20 mouse cellular contexts compared by ENCODE assay signal in genomic region chr1:173359590-173360290, GRCm38 (mm10). TPM values are rescaled to one million over a fixed set of nuclear protein-coding genes. Genes with fewer than 3 reads are reported as not detected.
A peak's percentile ranks its signal among the peaks of the same experiment; 100 is the strongest.
DNase-seq lines count a peak whose midpoint lies in the region; ATAC-seq and TF ChIP-seq lines count a peak whose summit lies in the region.
"Had no signal": no experiment of that assay in that cellular context is flagged by ENCODE, and none has a peak within 500 bp of the region (broad histone marks: within the 10 kb centered on the region; RNA-seq: fewer than 3 reads in every experiment).

No protein-coding gene starts in this region.

- H3K4me1 ChIP-seq in forebrain, postnatal 0 days (ENCODE audit: insufficient read depth) = peaks cover 7% of the 10 kb centered on the region; the same call in 1 of the 2 replicates
- H3K4me1 ChIP-seq in forebrain, embryonic 14.5 days (ENCODE audit: control insufficient read depth, insufficient read depth, low read length) = peaks cover 11% of the 10 kb centered on the region
- H3K4me1 ChIP-seq in neural tube, embryonic 13.5 days (replicated peaks) = peaks cover 75% of the 10 kb centered on the region
- peaks cover 47% of the 10 kb centered on the region for H3K4me1 ChIP-seq in neural tube, embryonic 15.5 days
- peaks cover 38% of the 10 kb centered on the region for H3K4me1 ChIP-seq in midbrain, embryonic 16.5 days (ENCODE audit: control insufficient read depth, insufficient read depth, low read length)
- H3K4me1 ChIP-seq in lung, adult 2 months (ENCODE audit: control insufficient read depth, insufficient read depth, low read length) = no peaks in the 10 kb centered on the region

- 52% methylated on average over 4 of the region's 4 CpGs for WGBS in forebrain, postnatal 0 days
- 62% methylated on average over 4 of the region's 4 CpGs for WGBS in forebrain, embryonic 14.5 days
- WGBS in neural tube, embryonic 13.5 days = 48% methylated on average over 4 of the region's 4 CpGs
- 45% methylated on average over 4 of the region's 4 CpGs for WGBS in neural tube, embryonic 15.5 days
- WGBS in midbrain, embryonic 16.5 days = 43% methylated on average over 4 of the region's 4 CpGs
- WGBS in lung, adult 2 months = 70% methylated on average over 4 of the region's 4 CpGs

- TF ChIP-seq POLR2A in lung, adult 2 months (IDR thresholded peaks at IDR 0.05; ENCODE audit: borderline replicate concordance, extremely low read depth, low read depth, low read length) = no peak

- no peak for TF ChIP-seq CTCF in forebrain, postnatal 0 days (IDR thresholded peaks at IDR 0.05; ENCODE audit: low read depth)
- TF ChIP-seq CTCF in lung, adult 2 months (IDR thresholded peaks at IDR 0.05; ENCODE audit: insufficient read depth, low read length) = no peak

- 0 out of 2 replicates have a peak overlapping the region, but pooled peaks have one; percentile 22 for H3K9ac ChIP-seq in forebrain, postnatal 0 days
- H3K9ac ChIP-seq in forebrain, embryonic 14.5 days (ENCODE audit: low read length) = no peak overlapping the region
- H3K9ac ChIP-seq in neural tube, embryonic 13.5 days = no peak overlapping the region
- no peak overlapping the region for H3K9ac ChIP-seq in neural tube, embryonic 15.5 days (replicated peaks)
- no peak overlapping the region for H3K9ac ChIP-seq in midbrain, embryonic 16.5 days (ENCODE audit: low read depth, low read length)
- H3K9ac ChIP-seq: embryonic facial prominence, embryonic 15.5 days had no signal

- H3K9me3 ChIP-seq in forebrain, postnatal 0 days (ENCODE audit: low read length) = no peaks in the 10 kb centered on the region
- H3K9me3 ChIP-seq in forebrain, embryonic 14.5 days (replicated peaks; ENCODE audit: control insufficient read depth, low read length) = no peaks in the 10 kb centered on the region
- H3K9me3 ChIP-seq in neural tube, embryonic 13.5 days = no peaks in the 10 kb centered on the region
- H3K9me3 ChIP-seq in neural tube, embryonic 15.5 days (replicated peaks) = no peaks in the 10 kb centered on the region
- H3K9me3 ChIP-seq in midbrain, embryonic 16.5 days (replicated peaks; ENCODE audit: control insufficient read depth, low read length, poor library complexity, severe bottlenecking) = no peaks in the 10 kb centered on the region
- H3K9me3 ChIP-seq: embryonic facial prominence, embryonic 15.5 days; heart, embryonic 10.5 days had no signal

- ATAC-seq in forebrain, postnatal 0 days = no peak
- no peak for ATAC-seq in forebrain, embryonic 14.5 days
- ATAC-seq in neural tube, embryonic 13.5 days (ENCODE audit: low read depth) = no peak
- no peak for ATAC-seq in neural tube, embryonic 15.5 days (ENCODE audit: low FRiP score)
- ATAC-seq in midbrain, embryonic 16.5 days = no peak
- ATAC-seq: Patski had no signal

- no peak for DNase-seq in forebrain, postnatal 0 days
- DNase-seq in forebrain, embryonic 14.5 days (ENCODE audit: low spot score) = no peak
- DNase-seq in cerebellum, postnatal 14 days = peak; percentile 79 to 88
- DNase-seq in right cerebral cortex, postnatal 36 days (ENCODE audit: low spot score in 2 of 2) = no peak
- DNase-seq in lung, adult 2 months = no peak
- DNase-seq: gastrocnemius, postnatal 25 days; heart, postnatal 4 days; kidney, adult 11 months; kidney, postnatal 14 days; layer of hippocampus, adult 9-11 months; liver; lung, adult 18-20 months; lung, postnatal 4 days had no signal

- H3K27ac ChIP-seq in forebrain, postnatal 0 days (ENCODE audit: low read depth, low read length) = no peak overlapping the region
- H3K27ac ChIP-seq in forebrain, embryonic 14.5 days (ENCODE audit: low read depth, low read length) = no peak overlapping the region
- peak overlapping the region; percentile 29; the same call in 1 of the 2 replicates for H3K27ac ChIP-seq in neural tube, embryonic 13.5 days (replicated peaks)
- H3K27ac ChIP-seq in neural tube, embryonic 15.5 days (replicated peaks) = no peak overlapping the region
- H3K27ac ChIP-seq in midbrain, embryonic 16.5 days (ENCODE audit: low read length) = peak overlapping the region; percentile 10; the same call in 1 of the 2 replicates
- H3K27ac ChIP-seq: embryonic facial prominence, embryonic 15.5 days; heart, embryonic 10.5 days had no signal

- H3K36me3 ChIP-seq in forebrain, postnatal 0 days (ENCODE audit: insufficient read depth) = no peaks in the 10 kb centered on the region
- 0 out of 2 replicates have a peak, but pooled peaks cover 17% of the 10 kb centered on the region for H3K36me3 ChIP-seq in forebrain, embryonic 14.5 days (ENCODE audit: control insufficient read depth, insufficient read depth, low read length)
- peaks cover 19% of the 10 kb centered on the region for H3K36me3 ChIP-seq in neural tube, embryonic 13.5 days
- H3K36me3 ChIP-seq in neural tube, embryonic 15.5 days = peaks cover 6% of the 10 kb centered on the region
- H3K36me3 ChIP-seq in midbrain, embryonic 16.5 days (ENCODE audit: control insufficient read depth, insufficient read depth, low read length) = no peaks in the 10 kb centered on the region
- H3K36me3 ChIP-seq: embryonic facial prominence, embryonic 15.5 days; heart, embryonic 10.5 days had no signal

- H3K27me3 ChIP-seq in forebrain, postnatal 0 days (ENCODE audit: insufficient read depth, low read length) = no peaks in the 10 kb centered on the region
- no peaks in the 10 kb centered on the region for H3K27me3 ChIP-seq in forebrain, embryonic 14.5 days (replicated peaks; ENCODE audit: control insufficient read depth, insufficient read depth, low read length)
- no peaks in the 10 kb centered on the region for H3K27me3 ChIP-seq in neural tube, embryonic 13.5 days
- H3K27me3 ChIP-seq in neural tube, embryonic 15.5 days (replicated peaks) = no peaks in the 10 kb centered on the region
- H3K27me3 ChIP-seq in midbrain, embryonic 16.5 days (ENCODE audit: control insufficient read depth, insufficient read depth, low read depth, low read length) = no peaks in the 10 kb centered on the region
- H3K27me3 ChIP-seq: embryonic facial prominence, embryonic 15.5 days; Patski had no signal

- no peak overlapping the region for H3K4me2 ChIP-seq in forebrain, postnatal 0 days (ENCODE audit: low read depth)
- H3K4me2 ChIP-seq in forebrain, embryonic 14.5 days (ENCODE audit: low read length) = no peak overlapping the region
- no peak overlapping the region for H3K4me2 ChIP-seq in neural tube, embryonic 13.5 days
- no peak overlapping the region for H3K4me2 ChIP-seq in neural tube, embryonic 15.5 days
- H3K4me2 ChIP-seq in midbrain, embryonic 16.5 days (ENCODE audit: low read length) = no peak overlapping the region
- H3K4me2 ChIP-seq: embryonic facial prominence, embryonic 15.5 days had no signal

- H3K4me3 ChIP-seq in forebrain, postnatal 0 days (ENCODE audit: low read depth, low read length) = no peak overlapping the region
- no peak overlapping the region for H3K4me3 ChIP-seq in forebrain, embryonic 14.5 days (ENCODE audit: low read depth, low read length)
- no peak overlapping the region for H3K4me3 ChIP-seq in neural tube, embryonic 13.5 days
- H3K4me3 ChIP-seq in neural tube, embryonic 15.5 days (replicated peaks) = no peak overlapping the region
- no peak overlapping the region for H3K4me3 ChIP-seq in midbrain, embryonic 16.5 days (ENCODE audit: low read depth, low read length)
- no peak overlapping the region for H3K4me3 ChIP-seq in lung, adult 2 months (replicated peaks; ENCODE audit: extremely low read depth, low read depth, low read length)
- H3K4me3 ChIP-seq: embryonic facial prominence, embryonic 15.5 days; heart, embryonic 10.5 days had no signal

RNA-seq across cellular contexts. Expression of gene Cadm3, which starts 7.8 kb away (rescaled TPM):
- total RNA-seq in forebrain, postnatal 0 days (2014; rRNA removed) = 278 and 354 TPM in 2 replicates
- polyA plus RNA-seq in forebrain, postnatal 0 days (2015; fragmentation: Nextera tagmentation; extraction: Ambion mirVana) = 25.6 and 41.0 TPM in 2 replicates
- 59.8 and 77.6 TPM in 2 replicates for polyA plus RNA-seq in forebrain, embryonic 14.5 days (2014; fragmentation: Nextera tagmentation; extraction: Ambion mirVana)
- polyA plus RNA-seq in neural tube, embryonic 13.5 days (2015; fragmentation: Nextera tagmentation; extraction: Ambion mirVana) = 48.3 and 53.6 TPM in 2 replicates
- polyA plus RNA-seq in neural tube, embryonic 15.5 days (2015; fragmentation: Nextera tagmentation; extraction: Ambion mirVana) = 61.0 and 91.8 TPM in 2 replicates
- 64.7 and 69.7 TPM in 2 replicates for polyA plus RNA-seq in midbrain, embryonic 16.5 days (2015; fragmentation: Nextera tagmentation; extraction: Ambion mirVana)
- 1.6 and 3.6 TPM in 2 replicates for polyA plus RNA-seq in lung, adult 2 months (2012; rRNA removed)
- polyA plus RNA-seq: Patski had no signal

RNA-seq across cellular contexts. Expression of gene Aim2, which starts 9.1 kb away (rescaled TPM):
- 2.3 and 4.5 TPM in 2 replicates for total RNA-seq in forebrain, postnatal 0 days (2014; rRNA removed)
- 1.1 and 1.8 TPM in 2 replicates for polyA plus RNA-seq in forebrain, postnatal 0 days (2015; fragmentation: Nextera tagmentation; extraction: Ambion mirVana)
- 2.3 and 4.0 TPM in 2 replicates for polyA plus RNA-seq in forebrain, embryonic 14.5 days (2014; fragmentation: Nextera tagmentation; extraction: Ambion mirVana)
- polyA plus RNA-seq in neural tube, embryonic 13.5 days (2015; fragmentation: Nextera tagmentation; extraction: Ambion mirVana) = 1.4 and 2.3 TPM in 2 replicates
- 2.2 and 3.2 TPM in 2 replicates for polyA plus RNA-seq in neural tube, embryonic 15.5 days (2015; fragmentation: Nextera tagmentation; extraction: Ambion mirVana)
- polyA plus RNA-seq in midbrain, embryonic 16.5 days (2015; fragmentation: Nextera tagmentation; extraction: Ambion mirVana) = 1.5 and 1.7 TPM in 2 replicates
- polyA plus RNA-seq in lung, adult 2 months (2012; rRNA removed) = 2.8 and 5.1 TPM in 2 replicates

RNA-seq across cellular contexts. Expression of gene Ackr1, which starts 26.2 kb away (rescaled TPM):
- 29.0 and 32.8 TPM in 2 replicates for total RNA-seq in forebrain, postnatal 0 days (2014; rRNA removed)
- 11.5 and 14.0 TPM in 2 replicates for polyA plus RNA-seq in forebrain, postnatal 0 days (2015; fragmentation: Nextera tagmentation; extraction: Ambion mirVana)
- polyA plus RNA-seq in forebrain, embryonic 14.5 days (2014; fragmentation: Nextera tagmentation; extraction: Ambion mirVana) = 10.5 and 12.0 TPM in 2 replicates
- polyA plus RNA-seq in neural tube, embryonic 13.5 days (2015; fragmentation: Nextera tagmentation; extraction: Ambion mirVana) = 15.4 and 17.1 TPM in 2 replicates
- polyA plus RNA-seq in neural tube, embryonic 15.5 days (2015; fragmentation: Nextera tagmentation; extraction: Ambion mirVana) = 17.7 and 18.2 TPM in 2 replicates
- 18.6 and 19.9 TPM in 2 replicates for polyA plus RNA-seq in midbrain, embryonic 16.5 days (2015; fragmentation: Nextera tagmentation; extraction: Ambion mirVana)
- polyA plus RNA-seq in lung, adult 2 months (2012; rRNA removed) = 2.2 and 2.3 TPM in 2 replicates
- total RNA-seq: monocyte, adult 5-6 weeks had no signal
- polyA plus RNA-seq: Patski had no signal

Comparison
In these comparisons a context has a peak if more than half of its experiments do, and no peak if none do; other contexts are left out.
1. H3K27ac ChIP-seq: peak in neural tube, embryonic 13.5 days (single experiment) and midbrain, embryonic 16.5 days (single experiment); none in forebrain, postnatal 0 days (single experiment), forebrain, embryonic 14.5 days (single experiment) and neural tube, embryonic 15.5 days (single experiment).
2. DNase-seq: peak in cerebellum, postnatal 14 days (2 of 2); none in forebrain, postnatal 0 days (single experiment), forebrain, embryonic 14.5 days (single experiment), right cerebral cortex, postnatal 36 days (0 of 2) and lung, adult 2 months (single experiment).